Mouse (Mus musculus): Measurements from ENCODE around the gene Fam47e.

DNA sequence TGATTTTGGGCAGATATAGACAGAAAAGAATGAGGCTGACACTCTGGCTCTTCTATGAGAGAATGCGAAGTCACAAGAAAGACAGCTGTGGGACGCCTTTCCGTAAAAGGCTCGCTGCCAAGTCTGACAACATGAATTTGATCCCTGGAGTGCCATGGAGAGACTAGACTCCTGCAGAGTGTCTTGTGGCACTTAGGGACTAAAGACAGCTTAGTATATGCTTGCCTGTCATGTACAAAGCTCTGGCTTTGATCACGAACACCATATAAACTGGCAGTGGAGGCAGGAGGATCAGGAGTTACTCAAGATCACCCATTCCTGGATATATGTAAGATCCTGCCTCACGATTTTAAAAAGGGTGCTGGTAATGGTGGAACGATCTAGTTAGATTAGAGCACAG, 73.0 kb downstream of the Fam47e start:
- no peak for TF ChIP-seq CTCF (IDR thresholded peaks at IDR 0.05)
- TF ChIP-seq EP300 (IDR thresholded peaks at IDR 0.05) = peak; percentile 53; the same call in 1 of the 2 replicates
